Comparison of ENCODE assay signal across 8 mouse cellular contexts in the genomic region with DNA sequence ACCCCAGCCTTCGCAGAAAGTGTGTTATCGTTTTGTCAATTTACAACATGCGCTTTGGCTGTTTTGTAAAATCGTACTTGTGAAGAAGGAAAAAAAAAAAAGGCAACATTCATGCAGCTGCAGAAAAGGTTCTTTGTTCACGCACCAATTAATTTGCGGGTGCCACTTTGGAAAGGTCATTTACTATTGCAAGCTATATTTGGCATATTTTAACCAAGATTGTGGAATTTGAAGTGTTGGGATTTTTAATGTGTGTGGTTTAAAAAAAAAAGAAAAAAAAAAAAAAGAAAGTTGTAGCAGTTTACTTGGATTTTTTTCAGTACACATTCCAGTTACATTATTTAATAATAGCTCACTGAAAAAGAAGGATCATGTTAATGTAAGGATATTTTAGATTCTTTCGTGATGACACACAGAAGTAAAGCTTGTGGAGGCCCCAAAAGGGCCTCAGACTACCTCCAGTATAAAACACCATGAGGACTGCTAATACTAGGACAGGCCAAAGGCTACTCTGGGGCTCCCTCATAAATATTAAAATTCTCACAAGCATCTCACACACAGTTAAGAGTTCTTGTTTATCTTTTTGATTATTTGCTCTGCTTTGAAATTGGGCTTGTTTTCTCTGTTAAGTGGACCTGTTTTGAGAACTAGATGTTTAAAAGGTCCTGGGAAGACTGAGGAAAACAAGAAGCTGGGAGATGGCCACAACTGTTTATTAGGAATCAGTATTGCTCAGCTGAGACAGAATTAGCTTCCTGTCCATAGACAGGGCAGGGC. TPM values are rescaled to one million over a fixed set of nuclear protein-coding genes. Genes with fewer than 3 reads are reported as not detected.
DNase-seq lines count a peak whose midpoint lies in the region; ATAC-seq and TF ChIP-seq lines count a peak whose summit lies in the region.

No protein-coding gene starts in this region.

- H3K27ac ChIP-seq in forebrain, postnatal 0 days (ENCODE audit: low read depth, low read length) = peak overlapping the region; percentile 99
- H3K27ac ChIP-seq in liver, embryonic 15.5 days (replicated peaks) = peak overlapping the region; percentile 78

- H3K36me3 ChIP-seq in E14TG2a.4 (ENCODE audit: insufficient read depth, low read length) = no peaks in the 10 kb centered on the region
- H3K36me3 ChIP-seq in forebrain, postnatal 0 days (ENCODE audit: insufficient read depth) = no peaks in the 10 kb centered on the region
- no peaks in the 10 kb centered on the region for H3K36me3 ChIP-seq in liver, embryonic 15.5 days (replicated peaks)

- no peak for ATAC-seq in forebrain, postnatal 0 days
- ATAC-seq in liver, embryonic 15.5 days (ENCODE audit: insufficient read depth) = no peak

- H3K9ac ChIP-seq in forebrain, postnatal 0 days = peak overlapping the region; percentile 97
- H3K9ac ChIP-seq in liver, embryonic 15.5 days = peak overlapping the region; percentile 64

- peak overlapping the region; percentile 90 for H3K4me3 ChIP-seq in E14TG2a.4 (replicated peaks; ENCODE audit: low read length)
- H3K4me3 ChIP-seq in forebrain, postnatal 0 days (ENCODE audit: low read depth, low read length) = peak overlapping the region; percentile 79
- H3K4me3 ChIP-seq in liver, embryonic 15.5 days (replicated peaks) = peak overlapping the region; percentile 65

- peaks cover 11% of the 10 kb centered on the region for H3K27me3 ChIP-seq in E14TG2a.4 (ENCODE audit: insufficient read depth, low read length)
- H3K27me3 ChIP-seq in forebrain, postnatal 0 days (ENCODE audit: insufficient read depth, low read length) = no peaks in the 10 kb centered on the region
- peaks cover 20% of the 10 kb centered on the region for H3K27me3 ChIP-seq in liver, embryonic 15.5 days

- DNase-seq in embryo, embryonic 10.5 days (ENCODE audit: low spot score) = peak; percentile 61
- DNase-seq in embryo, embryonic 10 days (ENCODE audit: low spot score) = no peak
- DNase-seq in forebrain, postnatal 0 days = peak; percentile 14
- DNase-seq in frontal cortex, postnatal 14 days (ENCODE audit: low spot score in 2 of 2) = no peak
- no peak for DNase-seq in T-cell, adult 2 months (ENCODE audit: low spot score)
- DNase-seq in right cerebral cortex, postnatal 10 days (ENCODE audit: low spot score in 2 of 2) = no peak

- TF ChIP-seq CTCF in E14TG2a.4 (conservative IDR thresholded peaks at IDR 0.05; ENCODE audit: low read length) = no peak
- no peak for TF ChIP-seq CTCF in forebrain, postnatal 0 days (IDR thresholded peaks at IDR 0.05; ENCODE audit: low read depth)

- peak overlapping the region; percentile 66 for H3K4me2 ChIP-seq in forebrain, postnatal 0 days (ENCODE audit: low read depth)
- H3K4me2 ChIP-seq in liver, embryonic 15.5 days = peak overlapping the region; percentile 85

- peaks cover 6% of the 10 kb centered on the region for H3K4me1 ChIP-seq in E14TG2a.4 (replicated peaks; ENCODE audit: low read depth, low read length)
- H3K4me1 ChIP-seq in forebrain, postnatal 0 days (ENCODE audit: insufficient read depth) = peaks cover 5% of the 10 kb centered on the region; the same call in 1 of the 2 replicates
- H3K4me1 ChIP-seq in liver, embryonic 15.5 days (replicated peaks) = peaks cover 10% of the 10 kb centered on the region; the same call in 1 of the 2 replicates

- under 1% methylated on average over 7 of the region's 7 CpGs for WGBS in forebrain, postnatal 0 days
- 6% methylated on average over 7 of the region's 7 CpGs for WGBS in liver, embryonic 15.5 days (ENCODE audit: insufficient replicate concordance)

- H3K9me3 ChIP-seq in E14TG2a.4 (ENCODE audit: low read length) = no peaks in the 10 kb centered on the region
- no peaks in the 10 kb centered on the region for H3K9me3 ChIP-seq in forebrain, postnatal 0 days (ENCODE audit: low read length)
- H3K9me3 ChIP-seq in liver, embryonic 15.5 days (replicated peaks) = no peaks in the 10 kb centered on the region

RNA-seq across cellular contexts. Expression of a gene that starts 0.5 kb away (rescaled TPM):
- 42.7 and 52.0 TPM in 2 replicates for total RNA-seq in forebrain, postnatal 0 days (2014; rRNA removed)
- polyA plus RNA-seq in forebrain, postnatal 0 days (2015; fragmentation: Nextera tagmentation; extraction: Ambion mirVana) = 11.3 and 14.0 TPM in 2 replicates
- polyA plus RNA-seq in liver, embryonic 15.5 days (2015; fragmentation: Nextera tagmentation; extraction: Ambion mirVana) = 3.2 and 3.7 TPM in 2 replicates

RNA-seq across cellular contexts. Expression of a gene that starts 22.7 kb away (rescaled TPM):
- total RNA-seq in forebrain, postnatal 0 days (2014; rRNA removed) = 2.4 and 4.7 TPM in 2 replicates
- 4.7 TPM in 2 replicates for polyA plus RNA-seq in forebrain, postnatal 0 days (2015; fragmentation: Nextera tagmentation; extraction: Ambion mirVana)
- polyA plus RNA-seq in liver, embryonic 15.5 days (2015; fragmentation: Nextera tagmentation; extraction: Ambion mirVana) = 0.73 and 0.89 TPM in 2 replicates

Comparison
In these comparisons a context has a peak if more than half of its experiments do, and no peak if none do; other contexts are left out.
1. DNase-seq: peak in embryo, embryonic 10.5 days (single experiment) and forebrain, postnatal 0 days (single experiment); none in embryo, embryonic 10 days (single experiment), frontal cortex, postnatal 14 days (0 of 2), T-cell, adult 2 months (single experiment) and right cerebral cortex, postnatal 10 days (0 of 2).
2. Peak in every context shown above with its lines, with median percentiles within 50 percentile points of each other: H3K4me3 ChIP-seq.